Mouse (Mus musculus) stomach, embryonic 16.5 days (tissue): Measurements from ENCODE around the gene Arhgap23. TPM values are rescaled to one million over a fixed set of nuclear protein-coding genes. Genes with fewer than 3 reads are reported as not detected.

Experiments
- ATAC-seq: fragments of 200-750 bp; cut with Nextera tagmentation; 2 replicates; pipeline ENCODE4 v1.8.0; 2017; ENCODE audit warnings: moderate number of reproducible peaks, moderate TSS enrichment; ENCODE audit not compliant: insufficient read depth, low FRiP score
- H3K27ac ChIP-seq: fragments of 300-500 bp; sonication (generic); 2 replicates; pipeline ENCODE4 v1.5.1; 2014; ENCODE audit warnings: low read length
- H3K27me3 ChIP-seq: fragments of 300-500 bp; sonication (generic); 2 replicates; pipeline ENCODE4 v1.6.1; 2014; ENCODE audit warnings: low read length, control low read depth, mixed read lengths; ENCODE audit not compliant: control insufficient read depth, insufficient read depth
- H3K36me3 ChIP-seq: fragments of 300-500 bp; sonication (generic); 2 replicates; pipeline ENCODE4 v1.6.1; 2014; ENCODE audit warnings: low read length; ENCODE audit not compliant: control insufficient read depth, insufficient read depth
- H3K4me1 ChIP-seq: fragments of 300-500 bp; sonication (generic); 2 replicates; pipeline ENCODE4 v1.6.1; 2014; ENCODE audit warnings: low read length, control low read depth, mixed read lengths; ENCODE audit not compliant: control insufficient read depth, insufficient read depth
- H3K4me2 ChIP-seq: fragments of 300-500 bp; sonication (generic); 2 replicates; pipeline ENCODE4 v1.6.1; 2014; ENCODE audit warnings: low read depth, low read length, mixed read lengths
- H3K4me3 ChIP-seq: fragments of 300-500 bp; sonication (generic); replicated peaks from 2 replicates; pipeline ENCODE4 v1.5.1; 2014; ENCODE audit warnings: mild to moderate bottlenecking, low read length
- H3K9ac ChIP-seq: fragments of 300-500 bp; sonication (generic); 2 replicates; pipeline ENCODE4 v1.6.1; 2014; ENCODE audit warnings: low read length
- H3K9me3 ChIP-seq: fragments of 300-500 bp; sonication (generic); replicated peaks from 2 replicates; pipeline ENCODE4 v1.6.1; 2016; ENCODE audit warnings: low read length, control low read depth; ENCODE audit not compliant: control insufficient read depth
- WGBS: fragments of 180-500 bp; shearing (Covaris S2); extraction: QIAGEN DNeasy Blood & Tissue Kit; methylation state at CpG from one replicate; pipeline ENCODE4 v1.1.7; 2014; 5-methylcytosine and 5-hydroxymethylcytosine counted together
- polyA plus RNA-seq: library from polyadenylated mRNA; unstranded; fragments of >200 nt; fragmentation: Nextera tagmentation; extraction: Ambion mirVana; gene quantifications from 2 replicates; pipeline ENCODE4 v1.2.1, GENCODE M21; 2015

Gene Arhgap23
- polyA plus RNA-seq, 1 experiment from 2014 or later = 4.4 TPM

DNA sequence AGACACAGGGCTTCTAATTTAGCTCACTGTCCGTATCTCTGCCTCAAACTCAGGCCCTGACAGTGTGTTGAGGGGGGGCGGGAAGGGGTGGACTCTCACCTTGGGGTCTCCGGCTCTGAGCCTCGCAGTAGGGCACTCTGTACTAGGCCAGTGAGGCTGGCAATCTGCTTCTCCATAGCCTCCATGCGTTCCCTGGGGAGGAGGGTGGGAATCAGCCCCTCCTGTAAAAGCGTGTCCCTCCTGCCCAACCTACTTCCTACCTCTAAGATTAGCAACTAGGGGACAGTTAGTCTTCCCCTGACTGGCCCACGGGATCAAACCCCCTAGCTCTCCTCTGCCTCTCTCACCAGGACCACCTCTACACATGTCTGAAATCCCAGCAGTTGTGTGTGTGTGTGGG is 118.3 kb downstream of the Arhgap23 start:
- no peak for ATAC-seq
- no peak overlapping the region for H3K27ac ChIP-seq
- H3K4me1 ChIP-seq = peaks cover 16% of the 10 kb centered on the region
- no peaks in the 10 kb centered on the region for H3K36me3 ChIP-seq
- no peaks in the 10 kb centered on the region for H3K9me3 ChIP-seq
- WGBS = 28% methylated on average over 7 of the region's 7 CpGs
- no peak overlapping the region for H3K4me3 ChIP-seq
- H3K4me2 ChIP-seq = no peak overlapping the region
- no peak overlapping the region for H3K9ac ChIP-seq
- H3K27me3 ChIP-seq = peaks cover 69% of the 10 kb centered on the region

DNA sequence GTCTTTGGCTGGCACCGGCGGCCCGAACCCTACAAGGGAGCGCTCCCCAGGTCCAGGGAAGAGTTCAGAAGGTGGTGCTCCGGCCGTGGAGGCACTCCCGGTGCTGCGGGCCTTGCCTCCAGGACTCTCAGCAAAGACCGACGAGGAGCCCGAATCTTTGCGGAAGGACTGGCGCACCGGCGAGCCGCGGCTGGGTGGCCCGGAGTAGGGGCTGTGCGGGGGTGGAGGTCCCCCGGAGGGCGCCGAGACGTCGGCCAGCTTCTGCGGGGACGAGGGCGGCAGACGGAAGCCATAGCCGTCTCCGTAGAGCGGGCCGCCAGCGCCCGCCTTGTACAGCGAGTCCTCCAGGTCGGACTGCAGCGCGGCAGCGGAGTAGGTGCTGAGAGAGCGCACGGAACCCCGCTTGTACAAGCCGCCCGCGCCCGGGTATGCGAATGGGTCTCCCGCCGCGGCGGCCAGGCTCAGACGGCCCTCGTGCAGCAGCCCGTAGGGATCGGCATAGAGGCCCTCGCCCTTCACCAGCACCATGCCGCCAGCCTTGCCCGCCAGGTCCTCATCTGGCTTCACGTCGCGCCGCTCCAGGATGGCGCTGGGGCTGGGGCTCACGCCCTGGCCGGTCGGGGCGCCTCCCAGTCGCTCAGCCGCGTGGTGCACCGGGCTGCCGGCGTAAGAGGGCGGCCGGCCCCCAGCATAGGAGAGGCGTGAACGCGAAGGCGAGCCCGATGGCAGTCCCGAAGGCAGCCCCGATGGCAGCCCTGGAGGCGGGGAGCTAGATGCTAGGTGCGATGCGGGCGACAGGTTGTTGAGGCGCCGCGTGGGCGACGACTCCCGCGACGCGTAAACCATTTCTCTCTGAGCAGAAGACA is 119.3 kb downstream of the Arhgap23 start:
- Histone ChIP-seq H3K9ac (no peak overlapping the region), H3K36me3 (no peaks in the 10 kb centered on the region), H3K4me2 (peak overlapping the region; percentile 41), H3K4me3 (peak overlapping the region; percentile 26), H3K27me3 (peaks cover 69% of the 10 kb centered on the region), H3K9me3 (no peaks in the 10 kb centered on the region), H3K27ac (no peak overlapping the region), H3K4me1 (peaks cover 16% of the 10 kb centered on the region)
- ATAC-seq = no peak
- 2% methylated on average over 95 of the region's 95 CpGs for WGBS

DNA sequence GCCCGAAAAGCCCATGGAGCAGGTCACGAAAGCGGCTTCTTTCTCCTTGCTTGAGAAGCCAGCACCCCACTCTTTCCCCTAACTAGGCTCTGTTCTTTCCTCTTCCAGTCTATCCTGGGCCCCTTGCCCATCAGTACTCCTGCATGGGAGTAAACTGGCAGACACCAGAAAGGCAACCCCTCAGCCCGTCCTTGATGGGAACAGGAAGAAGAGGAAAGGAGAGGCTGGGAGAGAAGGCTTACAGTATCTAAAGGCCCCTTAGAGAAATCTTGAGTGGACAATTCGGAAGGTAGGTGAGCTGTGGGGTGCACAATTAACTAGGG is 119.9 kb downstream of the Arhgap23 start:
- no peaks in the 10 kb centered on the region for H3K9me3 ChIP-seq
- H3K36me3 ChIP-seq = no peaks in the 10 kb centered on the region
- peaks cover 69% of the 10 kb centered on the region for H3K27me3 ChIP-seq
- no peak overlapping the region for H3K9ac ChIP-seq
- no peak overlapping the region for H3K27ac ChIP-seq
- H3K4me1 ChIP-seq = peaks cover 18% of the 10 kb centered on the region
- 22% methylated on average over 5 of the region's 5 CpGs for WGBS
- 0 out of 2 replicates have a peak overlapping the region, but pooled peaks have one; percentile 41 for H3K4me2 ChIP-seq
- no peak for ATAC-seq
- H3K4me3 ChIP-seq = no peak overlapping the region

DNA sequence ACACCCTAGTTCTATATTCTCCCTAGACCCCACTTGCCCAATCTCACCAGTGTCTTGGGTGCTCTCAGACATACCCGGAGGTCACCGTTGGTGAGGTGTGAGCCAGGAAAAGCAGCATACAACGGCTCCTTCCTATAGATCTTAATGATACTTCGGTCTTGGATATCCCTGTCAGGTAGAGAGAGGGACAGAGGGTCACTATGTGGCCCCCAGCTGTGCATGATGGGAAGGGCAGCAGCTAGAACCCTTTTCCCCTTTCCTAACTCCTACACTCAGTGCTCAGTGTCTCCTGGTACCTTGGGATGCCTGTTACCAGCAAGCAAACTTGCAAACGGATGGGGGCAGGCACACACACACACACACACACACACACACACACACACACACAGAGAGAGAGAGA is 120.3 kb downstream of the Arhgap23 start:
- Histone ChIP-seq H3K4me3 (no peak overlapping the region), H3K27ac (no peak overlapping the region), H3K9me3 (no peaks in the 10 kb centered on the region), H3K4me1 (peaks cover 22% of the 10 kb centered on the region), H3K27me3 (peaks cover 69% of the 10 kb centered on the region), H3K9ac (no peak overlapping the region), H3K4me2 (no peak overlapping the region), H3K36me3 (no peaks in the 10 kb centered on the region)
- no peak for ATAC-seq
- 46% methylated on average over 5 of the region's 5 CpGs for WGBS

DNA sequence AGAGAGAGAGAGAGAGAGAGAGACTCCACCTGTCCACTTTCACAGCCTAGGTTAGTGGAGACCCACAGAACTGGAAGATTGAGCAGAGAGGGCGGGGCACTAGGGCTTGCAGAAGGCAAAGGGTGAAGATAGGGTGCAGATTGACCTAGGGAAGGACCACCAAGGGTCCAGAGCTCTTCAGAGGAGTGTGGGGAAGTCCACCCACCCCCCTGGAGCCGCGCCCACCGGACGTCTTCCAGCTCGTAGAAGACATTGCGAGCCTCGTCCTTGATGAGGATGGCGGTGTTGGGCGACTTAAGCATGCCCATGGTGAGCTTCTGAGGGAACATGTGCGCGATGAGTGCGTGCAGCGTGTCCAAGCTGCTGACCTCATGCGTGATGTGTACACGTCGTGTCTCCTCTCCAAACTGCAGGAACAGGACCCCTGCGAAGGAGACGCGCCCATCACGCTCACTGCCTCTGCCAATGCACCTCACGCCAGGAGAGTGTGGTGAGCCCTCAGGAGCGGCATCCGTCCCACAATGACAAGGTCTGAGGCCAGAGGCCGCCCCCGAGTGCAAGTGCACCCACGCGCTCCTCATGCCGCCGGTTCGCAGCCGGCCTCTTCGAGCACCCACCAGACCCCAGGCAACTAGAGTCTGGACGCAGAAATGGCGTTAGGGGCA is 120.9 kb downstream of the Arhgap23 start:
- Histone ChIP-seq H3K9me3 (no peaks in the 10 kb centered on the region), H3K9ac (no peak overlapping the region), H3K36me3 (no peaks in the 10 kb centered on the region), H3K27ac (no peak overlapping the region), H3K4me1 (peaks cover 28% of the 10 kb centered on the region), H3K27me3 (peaks cover 67% of the 10 kb centered on the region), H3K4me2 (peak overlapping the region; percentile 51), H3K4me3 (peak overlapping the region; percentile 32; the same call in 1 of the 2 replicates)
- no peak for ATAC-seq
- WGBS = 12% methylated on average over 35 of the region's 35 CpGs

DNA sequence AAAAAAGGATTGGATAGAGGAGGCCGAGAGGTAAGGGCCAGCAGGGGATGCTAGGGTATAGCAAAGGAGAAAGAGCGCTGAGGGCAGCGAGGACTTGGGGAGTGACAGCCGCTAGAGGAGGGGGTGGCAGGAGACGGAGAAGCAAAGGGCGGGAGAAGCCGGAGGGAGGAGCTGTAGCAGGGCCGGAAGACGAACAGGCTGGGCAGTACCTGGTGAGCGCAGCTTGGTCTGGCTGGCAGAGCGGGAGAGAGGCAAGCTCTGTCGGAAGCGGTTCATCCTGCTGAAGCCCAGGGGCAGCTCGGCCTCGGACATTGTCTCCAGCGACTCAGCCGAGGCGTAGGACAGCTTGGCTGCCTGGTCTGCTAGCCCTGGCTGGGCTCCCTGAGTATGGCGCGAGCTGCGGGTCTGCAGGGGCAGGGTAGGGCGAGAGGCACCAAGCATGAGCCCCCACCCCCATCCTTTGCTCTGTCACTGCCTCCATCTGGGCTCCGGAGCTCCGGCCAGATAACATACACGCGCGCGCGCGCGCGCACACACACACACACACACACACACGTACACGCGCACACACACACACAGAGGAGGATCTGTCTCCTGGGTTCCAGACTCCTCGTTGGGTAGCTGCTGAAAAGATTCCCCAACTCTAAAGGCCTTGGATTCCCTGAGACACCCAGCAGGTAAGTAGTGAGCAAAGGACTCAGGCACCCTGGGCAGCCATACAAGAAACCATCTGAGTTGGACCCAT is 121.7 kb downstream of the Arhgap23 start:
- H3K4me2 ChIP-seq = peak overlapping the region; percentile 51
- peak overlapping the region; percentile 36 for H3K9ac ChIP-seq
- 1% methylated on average over 36 of the region's 36 CpGs for WGBS
- peaks cover 26% of the 10 kb centered on the region for H3K4me1 ChIP-seq
- H3K9me3 ChIP-seq = no peaks in the 10 kb centered on the region
- no peak overlapping the region for H3K27ac ChIP-seq
- ATAC-seq = no peak
- peaks cover 63% of the 10 kb centered on the region for H3K27me3 ChIP-seq
- peak overlapping the region; percentile 32 for H3K4me3 ChIP-seq
- no peaks in the 10 kb centered on the region for H3K36me3 ChIP-seq

DNA sequence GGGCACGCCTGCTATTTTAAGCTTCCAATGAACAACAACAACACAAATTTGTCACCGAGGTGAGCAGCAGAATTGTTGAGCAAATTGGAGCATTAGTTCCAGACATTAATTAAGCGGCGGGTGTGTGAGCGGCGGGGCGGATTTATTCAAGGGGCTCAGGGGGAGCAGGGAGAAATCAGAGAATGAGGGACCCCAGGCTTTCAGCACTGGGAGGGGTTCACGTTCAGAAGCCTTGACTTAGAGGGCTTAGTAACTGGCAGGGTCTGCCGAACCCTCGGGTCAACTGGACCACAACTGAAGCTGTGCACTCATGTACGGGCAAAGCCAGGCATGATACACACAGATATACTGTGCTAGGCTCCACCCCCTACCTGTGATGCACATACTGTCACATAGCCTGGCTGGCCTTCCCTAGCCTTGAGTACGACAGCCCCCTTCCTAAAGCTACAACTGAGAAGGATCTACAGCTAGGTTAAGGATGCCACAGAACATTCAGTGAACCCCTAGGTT is 122.3 kb downstream of the Arhgap23 start:
- WGBS = 40% methylated on average over 12 of the region's 12 CpGs
- ATAC-seq = no peak
- no peak overlapping the region for H3K27ac ChIP-seq
- peak overlapping the region; percentile 36; the same call in 1 of the 2 replicates for H3K9ac ChIP-seq
- H3K9me3 ChIP-seq = no peaks in the 10 kb centered on the region
- peaks cover 25% of the 10 kb centered on the region for H3K4me1 ChIP-seq
- no peak overlapping the region for H3K4me3 ChIP-seq
- peaks cover 57% of the 10 kb centered on the region for H3K27me3 ChIP-seq
- H3K36me3 ChIP-seq = no peaks in the 10 kb centered on the region
- peak overlapping the region; percentile 51; the same call in 1 of the 2 replicates for H3K4me2 ChIP-seq

DNA sequence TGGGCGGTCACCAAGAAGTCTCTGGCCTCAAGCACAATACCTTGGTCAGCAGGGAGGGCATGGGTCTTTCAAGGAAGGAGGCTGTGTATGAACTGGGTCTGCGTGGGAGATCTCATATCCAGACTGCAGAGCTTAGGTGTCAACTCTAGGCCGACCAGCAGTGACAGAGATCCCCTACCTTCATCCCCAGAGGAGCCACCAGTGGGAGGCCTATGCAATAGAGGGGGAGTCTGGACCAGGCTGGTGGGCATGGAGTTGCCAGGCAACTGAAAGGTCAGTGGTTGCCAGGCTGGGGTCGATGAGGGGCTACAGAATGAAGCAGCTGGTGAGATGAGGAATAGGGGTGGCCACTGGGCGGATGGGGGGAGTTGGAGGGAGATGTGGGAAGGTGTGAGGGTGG is 124.3 kb downstream of the Arhgap23 start:
- no peak overlapping the region for H3K4me3 ChIP-seq
- no peaks in the 10 kb centered on the region for H3K36me3 ChIP-seq
- H3K9ac ChIP-seq = no peak overlapping the region
- ATAC-seq = no peak
- H3K9me3 ChIP-seq = no peaks in the 10 kb centered on the region
- H3K27ac ChIP-seq = no peak overlapping the region
- H3K4me2 ChIP-seq = no peak overlapping the region
- peaks cover 49% of the 10 kb centered on the region for H3K27me3 ChIP-seq
- 65% methylated on average over 5 of the region's 5 CpGs for WGBS
- peaks cover 18% of the 10 kb centered on the region for H3K4me1 ChIP-seq
